Mouse (Mus musculus) stomach, postnatal 0 days (tissue): Measurements from ENCODE around the gene Il13ra1.

Experiments used
- CTCF ChIP-seq: IDR thresholded peaks from 2 replicates; pipeline ENCODE4 v1.5.1; 2016; ENCODE audit warnings: antibody characterized with exemption, low read depth, mild to moderate bottlenecking, moderate library complexity
- EP300 ChIP-seq: optimal IDR thresholded peaks from 2 replicates; pipeline ENCODE3; 2016; ENCODE audit warnings: antibody characterized with exemption

DNA sequence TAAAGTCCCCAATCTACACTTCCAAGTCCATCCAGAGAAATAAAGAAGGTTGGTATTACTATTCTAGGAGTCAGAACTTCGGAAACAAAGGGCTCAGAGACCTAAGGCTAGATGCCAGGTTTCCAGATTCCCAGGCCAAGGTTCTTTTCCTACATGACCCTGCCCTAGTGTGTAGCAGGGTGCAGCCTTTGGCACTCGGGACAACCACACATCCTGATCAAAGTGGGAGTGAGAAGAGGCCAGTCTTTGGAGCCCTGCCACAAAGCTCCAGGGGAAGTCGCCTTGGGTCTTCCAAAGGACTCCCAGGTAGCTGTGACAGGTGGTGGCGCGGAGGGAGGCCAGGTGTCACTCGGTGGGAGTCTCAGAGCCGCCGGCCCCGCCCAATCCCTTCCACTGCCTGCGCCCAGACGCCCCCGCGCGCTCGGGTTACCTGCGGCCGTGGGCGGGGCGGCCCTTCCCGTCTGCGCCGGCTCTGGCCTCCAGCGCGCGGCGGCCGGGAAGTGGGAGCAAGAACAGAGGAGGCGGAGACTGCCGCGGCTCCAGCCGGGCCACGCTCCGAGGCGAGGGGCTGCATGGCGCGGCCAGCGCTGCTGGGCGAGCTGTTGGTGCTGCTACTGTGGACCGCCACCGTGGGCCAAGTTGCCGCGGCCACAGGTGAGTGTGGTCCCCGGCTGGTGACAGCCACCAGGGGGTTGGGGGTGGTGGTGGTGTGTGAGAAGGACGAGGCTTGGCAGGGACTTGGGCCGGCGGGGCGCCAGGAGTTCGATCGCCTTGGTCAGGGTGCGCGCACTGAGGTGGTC lies at the start of gene Il13ra1:
- TF ChIP-seq EP300 = no peak
- 0 out of 2 replicates have a peak, but pooled peaks have one; percentile 3 for TF ChIP-seq CTCF
